Mouse (Mus musculus) heart, embryonic 11.5 days (tissue): ENCODE measurements around the gene Gzmk. TPM values are rescaled to one million over a fixed set of nuclear protein-coding genes. Genes with fewer than 3 reads are reported as not detected.
"Not testable (repeated sequence)": the region's sequence is repeated elsewhere in the genome, so short reads cannot be mapped to it uniquely, and the experiment has no call there.

Experiments
- ATAC-seq: fragments of 200-750 bp; cut with Nextera tagmentation; replicated peaks from 2 replicates; pipeline ENCODE4 v1.8.0; 2017; ENCODE audit warnings: moderate library complexity; ENCODE audit not compliant: insufficient number of reproducible peaks, low FRiP score, low TSS enrichment
- H3K27ac ChIP-seq: fragments of 300-500 bp; sonication (generic); 2 replicates; pipeline ENCODE4 v1.5.1; 2014; ENCODE audit warnings: mild to moderate bottlenecking, low read depth, low read length
- H3K27me3 ChIP-seq: fragments of 300-500 bp; sonication (generic); 2 replicates; pipeline ENCODE4 v1.6.1; 2014; ENCODE audit warnings: mild to moderate bottlenecking, low read length, mixed read lengths; ENCODE audit not compliant: control insufficient read depth, insufficient read depth
- H3K36me3 ChIP-seq: fragments of 300-500 bp; sonication (generic); 2 replicates; pipeline ENCODE4 v1.6.1; 2014; ENCODE audit warnings: mild to moderate bottlenecking, low read length, moderate library complexity, mixed read lengths; ENCODE audit not compliant: control insufficient read depth, insufficient read depth
- H3K4me1 ChIP-seq: fragments of 300-500 bp; sonication (generic); 2 replicates; pipeline ENCODE4 v1.6.1; 2014; ENCODE audit warnings: low read length; ENCODE audit not compliant: control insufficient read depth, insufficient read depth
- H3K4me2 ChIP-seq: fragments of 300-500 bp; sonication (generic); 2 replicates; pipeline ENCODE4 v1.6.1; 2014; ENCODE audit warnings: mild to moderate bottlenecking, moderate library complexity
- H3K4me3 ChIP-seq: fragments of 300-500 bp; sonication (generic); 2 replicates; pipeline ENCODE4 v1.5.1; 2014; ENCODE audit warnings: low read depth, low read length
- H3K9ac ChIP-seq: fragments of 300-500 bp; sonication (generic); 2 replicates; pipeline ENCODE4 v1.6.1; 2014; ENCODE audit warnings: mild to moderate bottlenecking, low read depth, low read length, moderate library complexity
- H3K9me3 ChIP-seq: fragments of 300-500 bp; sonication (generic); replicated peaks from 2 replicates; pipeline ENCODE4 v1.6.1; 2016; ENCODE audit warnings: low read length; ENCODE audit not compliant: control insufficient read depth
- WGBS: fragments of 180-500 bp; shearing (Covaris S2); extraction: QIAGEN DNeasy Blood & Tissue Kit; methylation state at CpG from one replicate; pipeline ENCODE4 v1.1.7; 2014; ENCODE audit not compliant: insufficient replicate concordance; 5-methylcytosine and 5-hydroxymethylcytosine counted together
- polyA plus RNA-seq: library from polyadenylated mRNA; unstranded; fragments of >200 nt; fragmentation: Nextera tagmentation; extraction: Ambion mirVana; gene quantifications from 2 replicates; pipeline ENCODE4 v1.2.1, GENCODE M21; 2014

The Gzmk gene
- polyA plus RNA-seq, 1 experiment from 2014 or later, result not detected

GRCm38 (mm10) chr13:113257190-113257589 is 31.5 kb upstream of the Gzmk start:
- Histone ChIP-seq H3K9ac (no peak overlapping the region), H3K36me3 (no peaks in the 10 kb centered on the region), H3K4me1 (no peaks in the 10 kb centered on the region), H3K9me3 (no peaks in the 10 kb centered on the region), H3K27ac (no peak overlapping the region), H3K27me3 (no peaks in the 10 kb centered on the region), H3K4me2 (no peak overlapping the region), H3K4me3 (no peak overlapping the region)
- no peak for ATAC-seq
- WGBS, result 49% methylated on average over 5 of the region's 5 CpGs

GRCm38 (mm10) chr13:113256766-113257165 is 31.1 kb upstream of the Gzmk start:
- no peaks in the 10 kb centered on the region for H3K4me1 ChIP-seq
- no peaks in the 10 kb centered on the region for H3K9me3 ChIP-seq
- H3K4me2 ChIP-seq, result no peak overlapping the region
- no peaks in the 10 kb centered on the region for H3K27me3 ChIP-seq
- ATAC-seq, result no peak
- no peak overlapping the region for H3K4me3 ChIP-seq
- no peak overlapping the region for H3K27ac ChIP-seq
- 71% methylated on average over 2 of the region's 2 CpGs for WGBS
- no peaks in the 10 kb centered on the region for H3K36me3 ChIP-seq
- no peak overlapping the region for H3K9ac ChIP-seq

- H3K27ac ChIP-seq, H3K36me3 ChIP-seq, H3K4me3 ChIP-seq, H3K4me2 ChIP-seq, H3K27me3 ChIP-seq, H3K4me1 ChIP-seq, ATAC-seq, H3K9ac ChIP-seq, H3K9me3 ChIP-seq: not testable (repeated sequence)
- 74% methylated on average over 6 of the region's 7 CpGs for WGBS
Observed at GRCm38 (mm10) chr13:113252580-113252979, 26.9 kb upstream of the Gzmk start.

GRCm38 (mm10) chr13:113245025-113245424 is 19.3 kb upstream of the Gzmk start:
- 75% methylated on average over 8 of the region's 8 CpGs for WGBS
- Histone ChIP-seq H3K4me1 (no peaks in the 10 kb centered on the region), H3K4me2 (no peak overlapping the region), H3K27ac (no peak overlapping the region), H3K27me3 (no peaks in the 10 kb centered on the region), H3K36me3 (no peaks in the 10 kb centered on the region), H3K9me3 (no peaks in the 10 kb centered on the region), H3K9ac (no peak overlapping the region), H3K4me3 (no peak overlapping the region)
- no peak for ATAC-seq

GRCm38 (mm10) chr13:113242129-113242528 is 16.4 kb upstream of the Gzmk start:
- WGBS, result 46% methylated on average over 6 of the region's 6 CpGs
- ATAC-seq, result no peak
- H3K9ac ChIP-seq, result no peak overlapping the region

GRCm38 (mm10) chr13:113227666-113228463 is 2.2 kb upstream of the Gzmk start:
- WGBS, result 82% methylated on average over 17 of the region's 17 CpGs
- no peak for ATAC-seq
- no peaks in the 10 kb centered on the region for H3K36me3 ChIP-seq

More at GRCm38 (mm10) chr13:113242129-113242528, 16.4 kb upstream of the Gzmk start:
- H3K27me3 ChIP-seq, result no peaks in the 10 kb centered on the region
- no peak overlapping the region for H3K4me2 ChIP-seq
- no peaks in the 10 kb centered on the region for H3K9me3 ChIP-seq
- H3K36me3 ChIP-seq, result no peaks in the 10 kb centered on the region
- H3K27ac ChIP-seq, result no peak overlapping the region
- no peaks in the 10 kb centered on the region for H3K4me1 ChIP-seq
- no peak overlapping the region for H3K4me3 ChIP-seq

GRCm38 (mm10) chr13:113227076-113227475 is 1.4 kb upstream of the Gzmk start:
- 69% methylated on average over 4 of the region's 4 CpGs for WGBS
- Histone ChIP-seq H3K4me1 (peaks cover 9% of the 10 kb centered on the region; the same call in 1 of the 2 replicates), H3K27ac (no peak overlapping the region), H3K9ac (no peak overlapping the region), H3K27me3 (no peaks in the 10 kb centered on the region), H3K36me3 (no peaks in the 10 kb centered on the region), H3K4me3 (no peak overlapping the region), H3K4me2 (no peak overlapping the region), H3K9me3 (no peaks in the 10 kb centered on the region)
- ATAC-seq, result no peak

More at GRCm38 (mm10) chr13:113227666-113228463, 2.2 kb upstream of the Gzmk start:
- H3K27ac ChIP-seq, result no peak overlapping the region
- H3K9ac ChIP-seq, result no peak overlapping the region
- H3K4me1 ChIP-seq, result peaks cover 3% of the 10 kb centered on the region; the same call in 1 of the 2 replicates
- H3K4me2 ChIP-seq, result no peak overlapping the region
- no peak overlapping the region for H3K4me3 ChIP-seq
- no peaks in the 10 kb centered on the region for H3K27me3 ChIP-seq
- H3K9me3 ChIP-seq, result no peaks in the 10 kb centered on the region

- H3K4me3 ChIP-seq, result peak overlapping the region; percentile 18; the same call in 1 of the 2 replicates
Observed at GRCm38 (mm10) chr13:113224105-113224504, 1.6 kb downstream of the Gzmk start.

More at GRCm38 (mm10) chr13:113224105-113224504, 1.6 kb downstream of the Gzmk start:
- WGBS, result 25% methylated on average over 2 of the region's 2 CpGs
- Histone ChIP-seq H3K36me3 (no peaks in the 10 kb centered on the region), H3K4me1 (peaks cover 9% of the 10 kb centered on the region; the same call in 1 of the 2 replicates), H3K9me3 (no peaks in the 10 kb centered on the region), H3K27me3 (no peaks in the 10 kb centered on the region), H3K27ac (peak overlapping the region; percentile 64), H3K4me2 (peak overlapping the region; percentile 62), H3K9ac (peak overlapping the region; percentile 56; the same call in 1 of the 2 replicates)
- ATAC-seq, result peak; percentile 46; the same call in 1 of the 2 replicates
